Mouse (Mus musculus): ENCODE measurements at regions not wholly inside any gene's neighbourhood (a gene's known extent, or its start where the extent isn't known, plus 50 kb on each side); places are given as distances from the start of the nearest gene placed in this dataset.

DNA sequence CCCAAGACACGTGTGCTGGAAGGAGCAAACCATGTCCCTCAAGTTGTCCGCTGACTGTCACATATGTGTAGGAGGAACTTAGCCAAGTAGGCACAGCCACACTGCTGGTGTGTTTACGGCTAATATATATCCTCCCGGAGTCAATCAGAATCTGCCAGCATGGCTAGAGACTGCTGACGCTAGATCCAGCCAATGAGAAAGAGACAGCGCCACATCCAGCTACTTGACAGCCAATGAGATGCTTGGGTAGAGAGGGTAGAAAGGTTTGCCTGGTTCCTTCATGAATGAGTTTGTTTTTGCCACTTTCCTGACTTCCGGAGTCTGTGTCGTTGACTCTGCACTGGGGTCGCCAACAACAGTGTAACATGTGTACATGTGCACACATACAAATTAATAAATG lies 387.0 kb downstream of the Adam3 start:
- Histone ChIP-seq H3K4me3 (ENCODE audit: low read depth, low read length) (no peak overlapping the region), H3K9ac (replicated peaks; ENCODE audit: low read depth, low read length) (no peak overlapping the region), H3K27me3 (ENCODE audit: control insufficient read depth, insufficient read depth, low read length) (no peaks in the 10 kb centered on the region), H3K4me1 (ENCODE audit: control insufficient read depth, insufficient read depth, low read length) (no peaks in the 10 kb centered on the region), H3K9me3 (ENCODE audit: control insufficient read depth, low read depth, low read length) (no peaks in the 10 kb centered on the region), H3K36me3 (ENCODE audit: control insufficient read depth, insufficient read depth, low read length) (no peaks in the 10 kb centered on the region), H3K4me2 (replicated peaks; ENCODE audit: low read depth, low read length) (no peak overlapping the region), H3K27ac (ENCODE audit: low read length) (no peak overlapping the region)
- no peak for ATAC-seq (ENCODE audit: insufficient number of reproducible peaks, insufficient read depth, low FRiP score, low read depth)
- 91% methylated on average over 9 of the region's 9 CpGs for WGBS

DNA sequence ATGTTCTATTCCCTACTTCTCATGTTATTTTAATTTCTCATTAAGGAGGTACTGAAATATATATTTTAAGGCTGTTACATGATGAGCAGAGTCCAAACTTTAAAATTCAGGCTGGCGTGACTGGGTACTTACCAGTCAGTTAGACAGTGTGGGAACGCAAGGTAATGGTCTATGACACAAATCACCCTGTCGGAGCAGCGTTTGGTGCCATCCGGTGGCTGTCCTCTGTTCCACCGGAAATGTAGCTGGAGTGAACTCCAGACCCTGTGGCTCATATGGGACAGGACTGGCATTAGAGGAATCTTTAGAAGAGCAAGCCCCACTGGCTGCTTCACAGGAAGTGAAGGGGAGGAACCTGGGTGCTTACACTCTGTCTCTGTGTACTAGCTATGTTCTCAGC lies 388.0 kb downstream of the Adam3 start:
- ATAC-seq (ENCODE audit: insufficient number of reproducible peaks, insufficient read depth, low FRiP score, low read depth) = no peak
- no peaks in the 10 kb centered on the region for H3K4me1 ChIP-seq (ENCODE audit: control insufficient read depth, insufficient read depth, low read length)

GRCm38 (mm10) chr8:24335709-24336108 lies 389.9 kb downstream of the Adam3 start:
- Histone ChIP-seq H3K9me3 (ENCODE audit: control insufficient read depth, low read depth, low read length) (no peaks in the 10 kb centered on the region), H3K4me2 (replicated peaks; ENCODE audit: low read depth, low read length) (no peak overlapping the region), H3K4me3 (ENCODE audit: low read depth, low read length) (no peak overlapping the region), H3K4me1 (ENCODE audit: control insufficient read depth, insufficient read depth, low read length) (no peaks in the 10 kb centered on the region), H3K36me3 (ENCODE audit: control insufficient read depth, insufficient read depth, low read length) (no peaks in the 10 kb centered on the region), H3K9ac (replicated peaks; ENCODE audit: low read depth, low read length) (no peak overlapping the region), H3K27ac (ENCODE audit: low read length) (no peak overlapping the region), H3K27me3 (ENCODE audit: control insufficient read depth, insufficient read depth, low read length) (no peaks in the 10 kb centered on the region)
- no peak for ATAC-seq (ENCODE audit: insufficient number of reproducible peaks, insufficient read depth, low FRiP score, low read depth)
- 49% methylated on average over 5 of the region's 5 CpGs for WGBS

More for the DNA sequence above, 388.0 kb downstream of the Adam3 start:
- no peaks in the 10 kb centered on the region for H3K27me3 ChIP-seq (ENCODE audit: control insufficient read depth, insufficient read depth, low read length)
- H3K9ac ChIP-seq (replicated peaks; ENCODE audit: low read depth, low read length) = no peak overlapping the region
- WGBS = 45% methylated on average over 6 of the region's 6 CpGs
- H3K27ac ChIP-seq (ENCODE audit: low read length) = no peak overlapping the region
- H3K36me3 ChIP-seq (ENCODE audit: control insufficient read depth, insufficient read depth, low read length) = no peaks in the 10 kb centered on the region
- H3K9me3 ChIP-seq (ENCODE audit: control insufficient read depth, low read depth, low read length) = no peaks in the 10 kb centered on the region
- no peak overlapping the region for H3K4me2 ChIP-seq (replicated peaks; ENCODE audit: low read depth, low read length)
- no peak overlapping the region for H3K4me3 ChIP-seq (ENCODE audit: low read depth, low read length)

DNA sequence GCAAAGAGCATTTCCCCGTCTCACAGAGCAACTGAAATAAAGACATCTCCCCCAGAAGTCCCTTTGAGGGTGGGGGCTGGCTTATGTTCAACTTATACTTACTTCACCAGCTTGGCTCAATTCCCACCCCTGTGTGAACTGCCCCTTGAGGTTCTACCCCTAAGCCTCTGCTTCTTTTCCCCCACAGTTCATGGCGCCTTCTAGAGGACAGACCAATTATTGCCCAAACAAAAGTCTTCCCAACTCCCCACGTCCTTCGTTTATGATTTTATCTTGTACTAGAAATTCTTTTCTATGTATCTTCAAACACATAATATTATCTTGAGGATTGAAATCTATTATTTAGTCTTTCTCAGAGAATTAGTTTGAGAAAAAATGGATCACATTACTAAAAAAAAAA lies 391.9 kb downstream of the Adam3 start:
- Histone ChIP-seq H3K4me1 (ENCODE audit: control insufficient read depth, insufficient read depth, low read length) (no peaks in the 10 kb centered on the region), H3K4me2 (replicated peaks; ENCODE audit: low read depth, low read length) (no peak overlapping the region), H3K9me3 (ENCODE audit: control insufficient read depth, low read depth, low read length) (no peaks in the 10 kb centered on the region), H3K4me3 (ENCODE audit: low read depth, low read length) (no peak overlapping the region), H3K27ac (ENCODE audit: low read length) (no peak overlapping the region), H3K36me3 (ENCODE audit: control insufficient read depth, insufficient read depth, low read length) (no peaks in the 10 kb centered on the region), H3K27me3 (ENCODE audit: control insufficient read depth, insufficient read depth, low read length) (no peaks in the 10 kb centered on the region), H3K9ac (replicated peaks; ENCODE audit: low read depth, low read length) (no peak overlapping the region)
- no peak for ATAC-seq (ENCODE audit: insufficient number of reproducible peaks, insufficient read depth, low FRiP score, low read depth)
- 74% methylated on average over 4 of the region's 4 CpGs for WGBS

DNA sequence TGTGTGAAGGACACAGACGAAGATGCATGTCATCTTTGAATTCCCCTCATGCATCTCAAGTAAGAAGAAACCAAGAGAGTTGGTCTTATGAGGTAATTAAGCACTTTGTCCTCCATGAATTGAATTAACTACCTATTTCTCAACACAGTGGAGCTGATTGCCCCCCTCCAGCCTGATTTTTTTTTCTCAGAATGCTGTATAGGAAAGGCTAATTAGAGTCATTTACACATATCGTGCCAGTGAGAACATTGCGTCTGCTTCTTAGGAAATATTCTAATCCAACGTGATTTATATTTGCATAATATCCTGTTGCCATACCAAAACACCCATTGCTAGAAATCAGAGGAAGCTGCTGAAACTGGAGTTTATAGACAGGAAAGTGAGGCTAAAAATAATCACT lies 414.8 kb downstream of the Adam3 start:
- no peaks in the 10 kb centered on the region for H3K4me1 ChIP-seq (ENCODE audit: control insufficient read depth, insufficient read depth, low read length)
- ATAC-seq (ENCODE audit: insufficient number of reproducible peaks, insufficient read depth, low FRiP score, low read depth) = no peak
- WGBS = 74% methylated on average over 4 of the region's 4 CpGs
- H3K4me3 ChIP-seq (ENCODE audit: low read depth, low read length) = no peak overlapping the region
- H3K4me2 ChIP-seq (replicated peaks; ENCODE audit: low read depth, low read length) = no peak overlapping the region
- H3K27me3 ChIP-seq (ENCODE audit: control insufficient read depth, insufficient read depth, low read length) = no peaks in the 10 kb centered on the region
- H3K27ac ChIP-seq (ENCODE audit: low read length) = no peak overlapping the region
- no peak overlapping the region for H3K9ac ChIP-seq (replicated peaks; ENCODE audit: low read depth, low read length)
- no peaks in the 10 kb centered on the region for H3K9me3 ChIP-seq (ENCODE audit: control insufficient read depth, low read depth, low read length)
- no peaks in the 10 kb centered on the region for H3K36me3 ChIP-seq (ENCODE audit: control insufficient read depth, insufficient read depth, low read length)

DNA sequence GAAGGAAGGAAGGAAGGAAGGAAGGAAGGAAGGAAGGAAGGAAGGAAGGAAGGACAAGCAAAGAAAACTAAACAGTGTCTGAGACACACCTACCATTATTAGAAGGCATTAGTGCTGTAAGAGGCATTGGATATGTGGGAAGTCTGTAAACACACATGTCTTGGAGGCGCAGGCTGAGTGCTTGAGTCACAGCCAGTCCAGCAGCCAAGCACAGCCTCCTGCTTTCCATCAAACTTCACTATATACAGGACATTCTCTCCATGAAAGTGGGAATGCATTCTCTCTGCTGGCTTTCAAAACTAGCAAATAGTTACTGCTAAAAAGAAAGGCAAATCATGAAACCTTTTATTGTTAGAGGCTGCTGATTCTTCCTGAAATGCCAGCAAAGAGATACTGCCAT lies 431.1 kb downstream of the Adam3 start:
- Histone ChIP-seq H3K27me3 (ENCODE audit: control insufficient read depth, insufficient read depth, low read length) (no peaks in the 10 kb centered on the region), H3K4me1 (ENCODE audit: control insufficient read depth, insufficient read depth, low read length) (no peaks in the 10 kb centered on the region), H3K9me3 (ENCODE audit: control insufficient read depth, low read depth, low read length) (peaks cover 9% of the 10 kb centered on the region; the same call in 1 of the 2 replicates), H3K27ac (ENCODE audit: low read length) (0 out of 2 replicates have a peak overlapping the region, but pooled peaks have one; percentile 21), H3K4me2 (replicated peaks; ENCODE audit: low read depth, low read length) (no peak overlapping the region), H3K4me3 (ENCODE audit: low read depth, low read length) (no peak overlapping the region), H3K36me3 (ENCODE audit: control insufficient read depth, insufficient read depth, low read length) (no peaks in the 10 kb centered on the region), H3K9ac (replicated peaks; ENCODE audit: low read depth, low read length) (no peak overlapping the region)
- WGBS = 27% methylated on average over 1 of the region's 1 CpGs
- ATAC-seq (ENCODE audit: insufficient number of reproducible peaks, insufficient read depth, low FRiP score, low read depth) = no peak

- peaks cover 9% of the 10 kb centered on the region; the same call in 1 of the 2 replicates for H3K9me3 ChIP-seq (ENCODE audit: control insufficient read depth, low read depth, low read length)
- no peak overlapping the region for H3K27ac ChIP-seq (ENCODE audit: low read length)
- ATAC-seq (ENCODE audit: insufficient number of reproducible peaks, insufficient read depth, low FRiP score, low read depth) = no peak
- no peaks in the 10 kb centered on the region for H3K4me1 ChIP-seq (ENCODE audit: control insufficient read depth, insufficient read depth, low read length)
- H3K36me3 ChIP-seq (ENCODE audit: control insufficient read depth, insufficient read depth, low read length) = no peaks in the 10 kb centered on the region
- no peak overlapping the region for H3K4me3 ChIP-seq (ENCODE audit: low read depth, low read length)
- 79% methylated on average over 6 of the region's 6 CpGs for WGBS
- H3K27me3 ChIP-seq (ENCODE audit: control insufficient read depth, insufficient read depth, low read length) = no peaks in the 10 kb centered on the region
- no peak overlapping the region for H3K9ac ChIP-seq (replicated peaks; ENCODE audit: low read depth, low read length)
- H3K4me2 ChIP-seq (replicated peaks; ENCODE audit: low read depth, low read length) = no peak overlapping the region
Observed at GRCm38 (mm10) chr8:24287861-24288260, 437.8 kb downstream of the Adam3 start.

DNA sequence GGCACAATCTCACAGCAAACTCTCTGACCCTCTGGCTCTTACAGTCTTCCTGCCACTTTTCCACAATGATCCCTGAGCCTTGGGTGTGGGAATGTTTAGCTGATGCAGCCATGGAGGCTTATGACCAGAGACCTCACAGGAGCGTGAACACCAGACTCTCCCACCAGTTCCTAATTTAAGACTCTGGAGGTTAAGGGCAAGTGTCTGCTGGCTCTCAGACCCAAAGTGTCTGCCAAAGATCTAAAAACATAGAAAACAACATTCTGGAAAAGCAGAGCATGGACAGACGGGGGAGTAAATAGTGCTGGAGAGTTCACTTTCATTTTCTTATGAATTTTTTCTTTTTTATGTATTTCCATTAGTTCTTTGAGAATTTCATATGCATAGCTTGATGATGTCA lies 440.7 kb downstream of the Adam3 start:
- Histone ChIP-seq H3K4me2 (replicated peaks; ENCODE audit: low read depth, low read length) (no peak overlapping the region), H3K9me3 (ENCODE audit: control insufficient read depth, low read depth, low read length) (no peaks in the 10 kb centered on the region), H3K4me3 (ENCODE audit: low read depth, low read length) (no peak overlapping the region), H3K9ac (replicated peaks; ENCODE audit: low read depth, low read length) (no peak overlapping the region), H3K27me3 (ENCODE audit: control insufficient read depth, insufficient read depth, low read length) (no peaks in the 10 kb centered on the region), H3K27ac (ENCODE audit: low read length) (no peak overlapping the region), H3K4me1 (ENCODE audit: control insufficient read depth, insufficient read depth, low read length) (no peaks in the 10 kb centered on the region), H3K36me3 (ENCODE audit: control insufficient read depth, insufficient read depth, low read length) (no peaks in the 10 kb centered on the region)
- ATAC-seq (ENCODE audit: insufficient number of reproducible peaks, insufficient read depth, low FRiP score, low read depth) = no peak
- 57% methylated on average over 2 of the region's 2 CpGs for WGBS

DNA sequence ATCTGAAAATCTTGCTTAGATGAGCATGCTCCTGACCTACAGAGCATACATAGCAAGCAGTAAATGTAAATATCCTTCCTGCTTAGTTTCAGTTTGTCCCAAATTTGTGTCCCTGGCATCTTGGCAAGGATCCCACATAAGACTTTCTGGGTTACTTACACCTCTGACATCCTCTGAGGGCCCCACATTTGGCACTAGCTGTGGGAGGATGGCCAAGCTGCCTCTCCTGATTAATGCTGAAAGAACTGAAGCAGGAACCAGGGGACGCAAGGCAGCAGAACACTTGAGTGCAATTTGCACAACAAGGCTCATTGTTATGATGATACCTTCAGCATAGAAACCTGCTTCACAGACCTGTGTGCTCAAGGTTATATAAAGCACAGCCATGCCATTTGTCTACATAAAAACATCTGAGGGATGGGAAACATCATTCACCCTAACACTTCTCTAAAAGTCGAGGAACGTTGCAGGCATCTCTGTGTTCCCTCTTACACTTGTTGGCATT lies 441.7 kb downstream of the Adam3 start:
- no peaks in the 10 kb centered on the region for H3K27me3 ChIP-seq (ENCODE audit: control insufficient read depth, insufficient read depth, low read length)
- ATAC-seq (ENCODE audit: insufficient number of reproducible peaks, insufficient read depth, low FRiP score, low read depth) = no peak
- H3K27ac ChIP-seq (ENCODE audit: low read length) = no peak overlapping the region
- no peak overlapping the region for H3K4me3 ChIP-seq (ENCODE audit: low read depth, low read length)
- no peaks in the 10 kb centered on the region for H3K36me3 ChIP-seq (ENCODE audit: control insufficient read depth, insufficient read depth, low read length)
- H3K4me2 ChIP-seq (replicated peaks; ENCODE audit: low read depth, low read length) = no peak overlapping the region
- no peak overlapping the region for H3K9ac ChIP-seq (replicated peaks; ENCODE audit: low read depth, low read length)
- WGBS = 66% methylated on average over 3 of the region's 3 CpGs
- H3K4me1 ChIP-seq (ENCODE audit: control insufficient read depth, insufficient read depth, low read length) = no peaks in the 10 kb centered on the region
- no peaks in the 10 kb centered on the region for H3K9me3 ChIP-seq (ENCODE audit: control insufficient read depth, low read depth, low read length)

Data from stomach, embryonic 14.5 days (tissue).